Mouse (Mus musculus) hindbrain, embryonic 14.5 days (tissue): ENCODE results near the gene Krtap10-10. TPM values are rescaled to one million over a fixed set of nuclear protein-coding genes. Genes with fewer than 3 reads are reported as not detected.
"Not testable (repeated sequence)": the region's sequence is repeated elsewhere in the genome, so short reads cannot be mapped to it uniquely, and the experiment has no call there.

Experiments
- ATAC-seq: fragments of 200-750 bp; cut with Nextera tagmentation; 2 replicates; pipeline ENCODE4 v1.8.0; 2017; ENCODE audit warnings: moderate number of reproducible peaks, mild to moderate bottlenecking, moderate TSS enrichment, moderate library complexity; ENCODE audit not compliant: low FRiP score
- DNase-seq: peaks from one replicate; pipeline ENCODE4 v3.0.0-alpha.2; 2015; ENCODE audit warnings: low spot score
- H3K27ac ChIP-seq: fragments of 300-500 bp; sonication (generic); 2 replicates; pipeline ENCODE4 v1.5.1; 2014; ENCODE audit warnings: mild to moderate bottlenecking, moderate library complexity
- H3K27me3 ChIP-seq: fragments of 300-500 bp; sonication (generic); 2 replicates; pipeline ENCODE4 v1.6.1; 2014; ENCODE audit warnings: mild to moderate bottlenecking, low read length, mixed read lengths; ENCODE audit not compliant: control insufficient read depth, insufficient read depth
- H3K36me3 ChIP-seq: fragments of 300-500 bp; sonication (generic); replicated peaks from 2 replicates; pipeline ENCODE4 v1.6.1; 2014; ENCODE audit not compliant: control insufficient read depth, insufficient read depth
- H3K4me1 ChIP-seq: fragments of 300-500 bp; sonication (generic); replicated peaks from 2 replicates; pipeline ENCODE4 v1.6.1; 2014; ENCODE audit warnings: antibody characterized with exemption, low read length, mixed read lengths; ENCODE audit not compliant: control insufficient read depth, insufficient read depth
- H3K4me2 ChIP-seq: fragments of 300-500 bp; sonication (generic); replicated peaks from 2 replicates; pipeline ENCODE4 v1.6.1; 2014; ENCODE audit warnings: mild to moderate bottlenecking, moderate library complexity
- H3K4me3 ChIP-seq: fragments of 300-500 bp; sonication (generic); replicated peaks from 2 replicates; pipeline ENCODE4 v1.5.1; 2014; ENCODE audit warnings: mild to moderate bottlenecking, low read length
- H3K9ac ChIP-seq: fragments of 300-500 bp; sonication (generic); 2 replicates; pipeline ENCODE4 v1.6.1; 2014
- H3K9me3 ChIP-seq: fragments of 300-500 bp; sonication (generic); 2 replicates; pipeline ENCODE4 v1.6.1; 2016; ENCODE audit warnings: low read length; ENCODE audit not compliant: control insufficient read depth
- WGBS: fragments of 180-500 bp; shearing (Covaris S2); extraction: QIAGEN DNeasy Blood & Tissue Kit; methylation state at CpG from one replicate; pipeline ENCODE4 v1.1.7; 2014; 5-methylcytosine and 5-hydroxymethylcytosine counted together
- polyA plus RNA-seq: library from polyadenylated mRNA; unstranded; fragments of >200 nt; fragmentation: Nextera tagmentation; extraction: Ambion mirVana; gene quantifications from 2 replicates; pipeline ENCODE4 v1.2.1, GENCODE M21; 2014

The Krtap10-10 gene
- not detected in 2 replicates for polyA plus RNA-seq

GRCm38 (mm10) chr10:77835647-77836046 is at the start of gene Krtap10-10:
Krtap10-10 (plus strand) TSS chr10:77835947.
- no peaks in the 10 kb centered on the region for H3K27me3 ChIP-seq
- WGBS: 70% methylated on average over 9 of the region's 9 CpGs
- DNase-seq (no peak), ATAC-seq (no peak)
- no peak within 1 kb of the TSS for H3K9ac ChIP-seq
- H3K4me1 ChIP-seq: no peaks in the 10 kb centered on the region
- H3K9me3 ChIP-seq: 0 out of 2 replicates have a peak, but pooled peaks cover 4% of the 10 kb centered on the region
- no peak within 1 kb of the TSS for H3K4me3 ChIP-seq
- no peak within 1 kb of the TSS for H3K27ac ChIP-seq
- no peak within 1 kb of the TSS for H3K4me2 ChIP-seq
- no peaks in the 10 kb centered on the region for H3K36me3 ChIP-seq

- not testable (repeated sequence) for H3K27ac ChIP-seq, H3K4me1 ChIP-seq, H3K27me3 ChIP-seq, ATAC-seq, H3K36me3 ChIP-seq, H3K4me3 ChIP-seq, H3K9me3 ChIP-seq, H3K9ac ChIP-seq, H3K4me2 ChIP-seq, DNase-seq
- 83% methylated on average over 1 of the region's 1 CpGs for WGBS
Observed at GRCm38 (mm10) chr10:77787876-77788275, 47.9 kb upstream of the Krtap10-10 start, which contains the start of gene Gm7137. Gm7137 (minus strand) TSS chr10:77788200.

GRCm38 (mm10) chr10:77788621-77789020 is 47.1 kb upstream of the Krtap10-10 start:
- ATAC-seq (no peak), DNase-seq (no peak)
- Histone ChIP-seq H3K4me3 (no peak overlapping the region), H3K9ac (no peak overlapping the region), H3K36me3 (no peaks in the 10 kb centered on the region), H3K27me3 (no peaks in the 10 kb centered on the region), H3K27ac (no peak overlapping the region), H3K9me3 (no peaks in the 10 kb centered on the region), H3K4me1 (no peaks in the 10 kb centered on the region), H3K4me2 (no peak overlapping the region)
- WGBS: 87% methylated on average over 2 of the region's 2 CpGs

- no peak within 1 kb of the TSS for H3K4me2 ChIP-seq
- H3K9me3 ChIP-seq: no peaks in the 10 kb centered on the region
- H3K9ac ChIP-seq: no peak within 1 kb of the TSS
- H3K36me3 ChIP-seq: no peaks in the 10 kb centered on the region
- no peak within 1 kb of the TSS for H3K4me3 ChIP-seq
- no peak for ATAC-seq
- no peak within 1 kb of the TSS for H3K27ac ChIP-seq
- no peaks in the 10 kb centered on the region for H3K4me1 ChIP-seq
- 75% methylated on average over 2 of the region's 2 CpGs for WGBS
- H3K27me3 ChIP-seq: no peaks in the 10 kb centered on the region
- no peak for DNase-seq
Observed at GRCm38 (mm10) chr10:77794976-77795375, 40.8 kb upstream of the Krtap10-10 start, which contains the start of gene Gm9639. Gm9639 (minus strand) TSS chr10:77795076.

- no peak overlapping the region for H3K27ac ChIP-seq
- no peak overlapping the region for H3K4me3 ChIP-seq
- H3K9me3 ChIP-seq: no peaks in the 10 kb centered on the region
- 20% methylated on average over 3 of the region's 3 CpGs for WGBS
- DNase-seq (no peak), ATAC-seq (no peak)
- H3K36me3 ChIP-seq: no peaks in the 10 kb centered on the region
- H3K4me1 ChIP-seq: no peaks in the 10 kb centered on the region
- H3K9ac ChIP-seq: no peak overlapping the region
- no peaks in the 10 kb centered on the region for H3K27me3 ChIP-seq
- H3K4me2 ChIP-seq: no peak overlapping the region
Observed at GRCm38 (mm10) chr10:77797677-77798076, 38.1 kb upstream of the Krtap10-10 start.

GRCm38 (mm10) chr10:77798164-77798920 is 37.4 kb upstream of the Krtap10-10 start:
- H3K9me3 ChIP-seq, ATAC-seq, H3K4me2 ChIP-seq, H3K4me3 ChIP-seq, H3K27me3 ChIP-seq, H3K27ac ChIP-seq, H3K36me3 ChIP-seq, H3K9ac ChIP-seq, DNase-seq, H3K4me1 ChIP-seq: not testable (repeated sequence)
- 30% methylated on average over 3 of the region's 3 CpGs for WGBS

GRCm38 (mm10) chr10:77798921-77799508 is 36.7 kb upstream of the Krtap10-10 start, which contains the start of gene Gm19668:
Gm19668 (minus strand) TSS chr10:77799133.
- no peaks in the 10 kb centered on the region for H3K27me3 ChIP-seq
- H3K9me3 ChIP-seq: no peaks in the 10 kb centered on the region
- H3K4me3 ChIP-seq: no peak within 1 kb of the TSS
- no peak for ATAC-seq
- no peak within 1 kb of the TSS for H3K4me2 ChIP-seq
- H3K9ac ChIP-seq: no peak within 1 kb of the TSS
- no peaks in the 10 kb centered on the region for H3K36me3 ChIP-seq
- no peak for DNase-seq
- no peaks in the 10 kb centered on the region for H3K4me1 ChIP-seq
- 59% methylated on average over 8 of the region's 8 CpGs for WGBS
- H3K27ac ChIP-seq: no peak within 1 kb of the TSS

GRCm38 (mm10) chr10:77804095-77804494 is 31.7 kb upstream of the Krtap10-10 start:
- Histone ChIP-seq H3K27me3 (no peaks in the 10 kb centered on the region), H3K4me3 (no peak overlapping the region), H3K27ac (no peak overlapping the region), H3K36me3 (no peaks in the 10 kb centered on the region), H3K4me1 (no peaks in the 10 kb centered on the region), H3K4me2 (no peak overlapping the region), H3K9ac (no peak overlapping the region), H3K9me3 (no peaks in the 10 kb centered on the region)
- DNase-seq: no peak
- no peak for ATAC-seq
- WGBS: 88% methylated on average over 3 of the region's 3 CpGs

GRCm38 (mm10) chr10:77811743-77812142 is 24.0 kb upstream of the Krtap10-10 start, which contains the start of gene Gm9507:
Gm9507 (minus strand) TSS chr10:77811843.
- Histone ChIP-seq H3K27ac (no peak within 1 kb of the TSS), H3K4me1 (no peaks in the 10 kb centered on the region), H3K9me3 (no peaks in the 10 kb centered on the region), H3K4me2 (no peak within 1 kb of the TSS), H3K9ac (no peak within 1 kb of the TSS), H3K36me3 (no peaks in the 10 kb centered on the region), H3K27me3 (no peaks in the 10 kb centered on the region), H3K4me3 (no peak within 1 kb of the TSS)
- 70% methylated on average over 5 of the region's 5 CpGs for WGBS
- DNase-seq (no peak), ATAC-seq (no peak)
